Mouse (Mus musculus) left cerebral cortex, adult 11 months (tissue): ENCODE data around the gene Icosl.
"Not testable (repeated sequence)": the region's sequence is repeated elsewhere in the genome, so short reads cannot be mapped to it uniquely, and the experiment has no call there.

Experiments
- DNase-seq: peaks from one replicate; pipeline ENCODE4 v3.0.0; 2022; ENCODE audit warnings: low spot score

Icosl gene

DNA sequence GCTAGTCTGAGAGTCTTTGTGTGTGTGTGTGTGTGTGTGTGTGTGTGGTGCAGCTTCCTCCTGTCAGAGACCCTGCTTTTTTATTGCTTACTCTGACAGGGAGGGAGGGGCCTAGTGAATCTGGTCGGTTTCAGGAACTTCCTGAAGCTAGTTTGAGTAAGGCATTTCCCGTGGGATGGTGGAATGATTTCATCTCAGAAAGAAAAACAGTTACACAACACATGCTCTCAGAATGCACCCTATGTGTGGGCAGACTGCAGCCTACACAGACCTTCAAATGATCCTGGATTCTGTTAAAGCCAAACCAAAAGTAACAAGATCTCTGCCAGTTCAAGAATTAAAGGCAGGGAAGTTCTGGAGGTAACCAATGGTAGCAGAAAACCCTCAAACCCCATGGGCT, 46.1 kb downstream of the Icosl start:
- no peak for DNase-seq

GRCm38 (mm10) chr10:78119422-78119821, 50.3 kb downstream of the Icosl start:
- no peak for DNase-seq

DNA sequence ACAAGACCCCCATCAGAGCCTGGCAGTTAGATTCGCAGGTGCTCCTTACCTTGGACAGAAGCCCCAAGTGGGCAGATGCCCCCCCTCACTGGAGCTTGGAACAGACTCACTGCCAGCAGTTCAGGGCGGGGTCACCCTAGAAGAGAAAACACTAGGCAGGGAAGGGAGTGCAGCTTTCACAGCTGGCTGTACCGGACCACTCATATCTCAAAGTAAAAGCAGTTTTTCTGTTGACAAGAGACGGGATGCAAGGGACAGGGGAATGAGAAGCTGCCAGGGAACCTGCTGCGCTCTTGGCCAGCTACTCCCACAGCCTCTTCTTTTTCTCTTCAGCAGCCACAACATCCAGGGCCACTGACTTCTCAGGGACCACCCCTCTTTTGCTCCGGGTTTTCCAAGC, 55.0 kb downstream of the Icosl start:
- DNase-seq = not testable (repeated sequence)

DNA sequence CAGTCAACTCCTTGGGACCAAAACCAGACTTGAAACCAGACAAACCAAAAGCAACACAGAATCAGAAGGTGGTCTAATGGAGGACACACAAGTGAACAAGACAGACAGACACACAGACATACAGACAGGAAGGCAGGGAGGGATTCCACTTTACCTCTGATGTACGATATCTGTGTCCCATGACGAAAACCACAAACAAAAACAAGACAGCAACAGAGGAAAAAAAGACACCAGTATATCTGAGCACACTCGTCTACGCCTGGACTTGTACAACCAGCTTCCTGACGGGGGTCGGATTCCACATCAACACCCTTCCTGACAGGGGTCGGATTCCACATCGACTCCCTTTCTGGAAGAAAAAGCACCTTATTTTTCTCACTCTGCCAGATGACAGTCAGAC, 56.0 kb downstream of the Icosl start:
- DNase-seq = not testable (repeated sequence)

DNA sequence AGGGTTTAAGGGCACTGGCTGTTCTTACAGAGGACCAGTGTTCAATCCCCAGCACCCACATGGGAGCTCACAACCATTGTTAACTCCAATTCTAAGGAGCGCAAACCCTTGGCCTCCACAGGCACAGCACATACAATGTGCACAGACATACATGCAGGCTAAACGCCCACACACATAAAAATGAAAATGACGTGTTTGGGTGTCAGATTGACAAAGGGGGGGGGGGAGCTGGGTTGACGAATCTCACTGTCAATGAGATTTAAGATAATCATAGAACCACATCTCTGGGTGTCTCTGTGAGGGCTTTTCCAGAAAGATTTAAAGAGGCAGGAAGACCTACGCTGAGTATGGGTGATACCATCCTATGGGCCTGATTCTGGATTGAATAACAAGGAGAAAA, 57.2 kb downstream of the Icosl start:
- DNase-seq = no peak

- DNase-seq = no peak
These were observed 58.2 kb downstream of the Icosl start for GRCm38 (mm10) chr10:78127046-78127870.

DNA sequence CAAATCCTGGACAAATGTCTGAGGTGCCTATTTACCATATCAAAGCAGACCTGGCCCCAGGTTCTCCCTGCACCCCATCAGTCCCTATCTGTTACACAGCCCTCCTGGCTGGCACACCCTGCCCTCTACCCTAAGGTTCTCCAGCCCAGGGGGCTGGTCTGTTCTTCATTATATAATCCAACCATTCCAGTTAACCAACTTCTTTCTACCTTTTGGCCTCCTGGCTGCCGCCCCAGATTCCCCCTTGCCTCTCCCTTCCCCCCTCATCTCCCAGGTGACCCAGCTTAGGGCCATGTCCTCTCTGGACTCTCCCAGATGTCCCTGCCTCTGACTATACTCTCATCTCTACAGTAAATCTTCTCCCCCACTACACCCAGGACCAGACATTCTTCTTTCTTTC, 58.8 kb downstream of the Icosl start:
- no peak for DNase-seq

GRCm38 (mm10) chr10:78128647-78129046, 59.5 kb downstream of the Icosl start:
- DNase-seq = no peak

DNA sequence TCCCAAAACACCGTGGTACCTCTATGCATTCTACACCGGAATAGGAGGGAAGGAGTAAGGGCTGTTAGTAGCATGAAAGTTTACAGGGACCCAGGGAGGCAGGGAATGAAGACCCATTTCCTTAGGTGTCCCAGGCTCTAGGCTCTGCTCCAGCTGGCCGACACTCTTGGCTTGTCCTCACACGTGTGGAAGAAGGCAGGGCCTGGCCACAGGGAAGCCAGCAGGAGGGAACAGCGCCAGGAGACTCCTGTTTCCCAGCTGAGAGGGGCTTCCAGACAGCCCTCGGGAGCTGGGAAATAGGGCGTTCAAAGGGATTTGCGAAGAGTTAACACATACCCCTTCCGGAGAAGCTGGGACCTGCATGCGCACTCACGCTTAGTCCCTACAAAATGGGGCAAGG, 60.3 kb downstream of the Icosl start:
- DNase-seq = no peak

DNA sequence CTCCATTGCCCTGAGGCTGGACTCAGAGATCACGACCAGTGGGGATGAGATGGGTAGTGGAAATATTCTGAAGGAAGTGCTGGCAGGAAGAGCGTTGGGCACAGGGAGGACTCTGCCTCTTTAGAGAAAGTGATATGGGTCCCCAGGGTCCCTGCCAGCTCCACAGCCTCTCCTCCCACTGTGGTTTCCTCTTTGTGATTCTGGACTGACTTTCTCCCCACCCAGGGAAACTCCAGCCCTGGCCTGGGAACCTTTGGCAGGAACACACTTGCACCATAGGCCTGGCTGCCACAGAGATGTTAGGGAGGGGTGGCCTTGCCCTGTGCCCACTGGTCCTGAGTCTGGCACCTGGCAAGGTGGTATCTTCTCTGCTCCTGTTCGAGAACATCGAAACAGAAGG, 60.9 kb downstream of the Icosl start:
- DNase-seq = no peak
